Mouse (Mus musculus) CH12.LX (cell line): ENCODE results near the gene Olfr101. TPM values are rescaled to one million over a fixed set of nuclear protein-coding genes. Genes with fewer than 3 reads are reported as not detected.

Source experiments
- DNase-seq: peaks from one replicate; pipeline ENCODE4 v3.0.0-alpha.2; 2013; ENCODE audit errors: extremely low read depth
- H3K27ac ChIP-seq: 2 replicates; pipeline ENCODE4 v1.5.1; 2012; ENCODE audit warnings: low read depth, mild to moderate bottlenecking, control low read depth, moderate library complexity; ENCODE audit not compliant: insufficient read depth
- H3K27me3 ChIP-seq: replicated peaks from 2 replicates; pipeline ENCODE3; 2012; ENCODE audit warnings: inconsistent platforms
- H3K36me3 ChIP-seq, 2 experiments: replicated peaks in 1 of 2; 2 replicates each; pipeline versions ENCODE3 to v1.6.1; 2012; ENCODE audit warnings: inconsistent platforms in 1 of 2, low read length in 1 of 2, mild to moderate bottlenecking in 1 of 2, mixed read lengths in 1 of 2, moderate library complexity in 1 of 2; ENCODE audit not compliant: control insufficient read depth in 1 of 2, insufficient read depth in 1 of 2
- H3K4me1 ChIP-seq, 2 experiments: 2 replicates each; pipeline ENCODE4 v1.6.1; 2012; ENCODE audit warnings: inconsistent platforms in 1 of 2, moderate library complexity in 1 of 2; ENCODE audit not compliant: insufficient read depth in 2 of 2, control insufficient read depth in 1 of 2
- H3K4me2 ChIP-seq: 2 replicates; pipeline ENCODE4 v1.6.1; 2012; ENCODE audit warnings: low read depth, mild to moderate bottlenecking, control low read depth; ENCODE audit not compliant: poor library complexity, insufficient read depth, severe bottlenecking
- H3K4me3 ChIP-seq, 3 experiments: fragments of 150-350 bp in 1 of 3; sonication (generic) in 1 of 3; replicated peaks in 1 of 3; 2 replicates each; pipeline versions ENCODE3 to v1.5.1; 2011 to 2012; ENCODE audit warnings: low read depth in 2 of 3, low read length in 2 of 3, mild to moderate bottlenecking in 2 of 3, moderate library complexity in 2 of 3, control low read depth in 1 of 3, improper control_type of control experiment in 1 of 3, inconsistent platforms in 1 of 3, mixed read lengths in 1 of 3; ENCODE audit not compliant: poor library complexity in 1 of 3
- H3K79me2 ChIP-seq: replicated peaks from 2 replicates; pipeline ENCODE4 v1.6.1; 2012; ENCODE audit warnings: mild to moderate bottlenecking, moderate library complexity; ENCODE audit not compliant: control insufficient read depth, poor library complexity, insufficient read depth, severe bottlenecking; ENCODE audit errors: extremely low read depth
- H3K9ac ChIP-seq: 2 replicates; pipeline ENCODE4 v1.6.1; 2012; ENCODE audit warnings: low read depth, mild to moderate bottlenecking, control low read depth, moderate library complexity; ENCODE audit not compliant: insufficient read depth
- H3K9me3 ChIP-seq: replicated peaks from 2 replicates; pipeline ENCODE3; 2012; ENCODE audit warnings: low read length, inconsistent platforms, mixed read lengths
- BHLHE40 ChIP-seq: IDR thresholded peaks from 2 replicates; pipeline ENCODE4 v1.6.1; 2011; ENCODE audit warnings: mild to moderate bottlenecking, low read depth, low read length, improper control_type of control experiment
- E2F4 ChIP-seq: IDR thresholded peaks from 2 replicates; pipeline ENCODE4 v1.6.1; 2011; ENCODE audit warnings: low read depth, low read length, improper control_type of control experiment; ENCODE audit not compliant: insufficient replicate concordance
- ELF1 ChIP-seq: IDR thresholded peaks from 2 replicates; pipeline ENCODE4 v1.6.1; 2014; ENCODE audit warnings: low read depth, mild to moderate bottlenecking, inconsistent platforms, low read length, improper control_type of control experiment
- ETS1 ChIP-seq: conservative IDR thresholded peaks from 2 replicates; pipeline ENCODE4 v1.6.1; 2012; ENCODE audit warnings: low read depth, mild to moderate bottlenecking, inconsistent platforms, low read length, improper control_type of control experiment, moderate library complexity
- HCFC1 ChIP-seq: IDR thresholded peaks from 2 replicates; pipeline ENCODE4 v1.6.1; 2012; ENCODE audit warnings: low read depth, mild to moderate bottlenecking, inconsistent platforms, low read length, improper control_type of control experiment
- IRF4 ChIP-seq: IDR thresholded peaks from 2 replicates; pipeline ENCODE4 v1.6.1; 2014; ENCODE audit warnings: low read depth, mild to moderate bottlenecking, inconsistent platforms, low read length, improper control_type of control experiment
- JUN ChIP-seq: IDR thresholded peaks from 2 replicates; pipeline ENCODE4 v1.6.1; 2011; ENCODE audit warnings: low read depth, mild to moderate bottlenecking, low read length, improper control_type of control experiment, moderate library complexity; ENCODE audit not compliant: insufficient read depth
- JUND ChIP-seq: conservative IDR thresholded peaks from 2 replicates; pipeline ENCODE4 v1.6.1; 2011; ENCODE audit warnings: low read depth, low read length, improper control_type of control experiment
- MAFK ChIP-seq: IDR thresholded peaks from 2 replicates; pipeline ENCODE4 v1.6.1; 2011; ENCODE audit warnings: low read length, improper control_type of control experiment; ENCODE audit not compliant: insufficient replicate concordance
- MAX ChIP-seq: IDR thresholded peaks from 2 replicates; pipeline ENCODE4 v1.6.1; 2011; ENCODE audit warnings: low read length, improper control_type of control experiment
- MAZ ChIP-seq: IDR thresholded peaks from 2 replicates; pipeline ENCODE4 v1.6.1; 2012; ENCODE audit warnings: low read depth, mild to moderate bottlenecking, inconsistent platforms, low read length, improper control_type of control experiment, moderate library complexity
- MXI1 ChIP-seq: IDR thresholded peaks from 2 replicates; pipeline ENCODE4 v1.6.1; 2011; ENCODE audit warnings: mild to moderate bottlenecking, low read depth, low read length, improper control_type of control experiment
- MYC ChIP-seq: IDR thresholded peaks from 2 replicates; pipeline ENCODE4 v1.6.1; 2011; ENCODE audit warnings: low read depth, mild to moderate bottlenecking, improper control_type of control experiment, low read length
- NELFE ChIP-seq: IDR thresholded peaks from 2 replicates; pipeline ENCODE4 v1.6.1; 2011; ENCODE audit warnings: low read depth, low read length, improper control_type of control experiment
- NRF1 ChIP-seq: IDR thresholded peaks from 2 replicates; pipeline ENCODE4 v1.6.1; 2014; ENCODE audit warnings: low read depth, mild to moderate bottlenecking, inconsistent platforms, low read length, improper control_type of control experiment, moderate library complexity
- POLR2A ChIP-seq: IDR thresholded peaks from 2 replicates; pipeline ENCODE4 v1.6.1; 2011; ENCODE audit warnings: low read depth, mild to moderate bottlenecking, improper control_type of control experiment, low read length
- POLR2AphosphoS2 ChIP-seq: IDR thresholded peaks from 2 replicates; pipeline ENCODE4 v1.6.1; 2011; ENCODE audit warnings: low read depth, low read length, improper control_type of control experiment
- RAD21 ChIP-seq: IDR thresholded peaks from 2 replicates; pipeline ENCODE4 v1.6.1; 2011; ENCODE audit warnings: low read depth, mild to moderate bottlenecking, low read length, improper control_type of control experiment, moderate library complexity
- SIN3A ChIP-seq: IDR thresholded peaks from 2 replicates; pipeline ENCODE4 v1.6.1; 2012; ENCODE audit warnings: low read length, improper control_type of control experiment, inconsistent platforms
- TBP ChIP-seq: conservative IDR thresholded peaks from 2 replicates; pipeline ENCODE4 v1.6.1; 2011; ENCODE audit warnings: low read depth, low read length, improper control_type of control experiment
- TCF12 ChIP-seq: IDR thresholded peaks from 2 replicates; pipeline ENCODE4 v1.6.1; 2014; ENCODE audit warnings: low read depth, mild to moderate bottlenecking, inconsistent platforms, low read length, improper control_type of control experiment
- UBTF ChIP-seq: IDR thresholded peaks from 2 replicates; pipeline ENCODE4 v1.6.1; 2012; ENCODE audit warnings: low read depth, mild to moderate bottlenecking, inconsistent platforms, low read length, improper control_type of control experiment, moderate library complexity
- ZC3H11A ChIP-seq: IDR thresholded peaks from 2 replicates; pipeline ENCODE4 v1.6.1; 2012; ENCODE audit warnings: low read depth, mild to moderate bottlenecking, inconsistent platforms, low read length, improper control_type of control experiment
- ZNF384 ChIP-seq: IDR thresholded peaks from 2 replicates; pipeline ENCODE4 v1.6.1; 2012; ENCODE audit warnings: low read depth, low read length, improper control_type of control experiment, inconsistent platforms
- dilution Hi-C: fragments of 300-500 bp; cut with MboI; formaldehyde crosslinking; loops from 2 replicates; pipeline ENCODE4 v1.14.3; 2020; ENCODE audit warnings: low sequenced_read_pairs; ENCODE audit not compliant: extremely low pct_unique_long_range_greater_than_20kb, extremely low pct_ligation_motif_present
- in situ Hi-C: fragments of 300-500 bp; cut with MboI; formaldehyde crosslinking; loops from 3 replicates; pipeline ENCODE4 v1.14.3; 2019; ENCODE audit warnings: low sequenced_read_pairs, low pct_ligation_motif_present, low pct_unique_long_range_greater_than_20kb, mixed read lengths
- polyA plus RNA-seq: library from polyadenylated mRNA; unstranded; fragments of >175 nt; gene quantifications from 2 replicates; pipeline ENCODE4 v1.2.1, GENCODE M21; 2012; ENCODE audit warnings: low read depth; ENCODE audit not compliant: insufficient read length
- total RNA-seq, 2 experiments: library from RNA; depleted of rRNA; stranded (reverse); fragments of 300-350 nt in 1 of 2; fragments of >200 nt in 1 of 2; gene quantifications; 2 replicates each; pipeline ENCODE4 v1.2.3; 2012 to 2014

Gene Olfr101
- total and polyA plus RNA-seq, 3 experiments: 0.21 TPM; not detected in 2

DNA sequence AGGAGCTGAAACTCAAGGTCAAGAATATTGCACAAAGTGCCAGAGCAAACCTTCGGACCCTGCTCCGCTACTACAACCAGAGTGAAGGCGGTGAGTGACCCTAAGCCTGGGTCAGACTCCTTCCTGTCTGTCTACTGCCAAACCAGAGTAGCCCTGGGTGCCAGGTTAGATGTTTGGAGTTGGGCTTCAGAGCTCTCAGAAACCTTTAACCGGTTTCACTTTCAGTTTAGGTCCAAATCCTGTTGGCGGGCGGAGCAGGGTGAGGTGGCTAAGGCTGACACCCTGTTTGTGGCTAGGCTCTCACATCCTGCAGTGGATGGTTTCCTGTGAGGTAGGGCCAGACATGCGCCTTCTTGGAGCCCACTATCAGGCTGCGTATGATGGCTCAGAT, 33.4 kb downstream of the Olfr101 start:
- TF ChIP-seq TBP (peak; percentile 62; the same call in 1 of the 2 replicates), MYC (peak; percentile 65; the same call in 1 of the 2 replicates), E2F4 (peak; percentile 69; the same call in 1 of the 2 replicates), RAD21 (no peak), IRF4 (peak; percentile 85), UBTF (no peak), MXI1 (no peak), NELFE (peak; percentile 51; the same call in 1 of the 2 replicates), POLR2A (peak; percentile 58), NRF1 (peak; percentile 68), JUND (no peak), ZC3H11A (no peak), TCF12 (peak; percentile 52; the same call in 1 of the 2 replicates), BHLHE40 (no peak), MAZ (no peak), ZNF384 (no peak), ETS1 (peak; percentile 82), ELF1 (no peak), MAFK (no peak), JUN (no peak), HCFC1 (peak; percentile 25; the same call in 1 of the 2 replicates), SIN3A (no peak; the same call in 1 of the 2 replicates), MAX (peak; percentile 29; the same call in 1 of the 2 replicates), POLR2AphosphoS2 (no peak)
- peak overlapping the region; percentile 76 to 90 (median 80) for H3K4me3 ChIP-seq

More for the DNA sequence above, 33.4 kb downstream of the Olfr101 start:
- Histone ChIP-seq H3K4me2 (peak overlapping the region; percentile 60), H3K4me1 (peaks cover 6 to 41% of the 10 kb centered on the region in 2 experiments), H3K9ac (peak overlapping the region; percentile 82), H3K27me3 (no peaks in the 10 kb centered on the region), H3K79me2 (peaks cover 28% of the 10 kb centered on the region), H3K9me3 (no peaks in the 10 kb centered on the region), H3K36me3 (peaks cover 24 to 43% of the 10 kb centered on the region in 2 experiments), H3K27ac (peak overlapping the region; percentile 86)
- peak; percentile 88 for DNase-seq
- dilution Hi-C loops: no loop called here
- in situ Hi-C loops: no loop called here
